In the genomic region with DNA sequence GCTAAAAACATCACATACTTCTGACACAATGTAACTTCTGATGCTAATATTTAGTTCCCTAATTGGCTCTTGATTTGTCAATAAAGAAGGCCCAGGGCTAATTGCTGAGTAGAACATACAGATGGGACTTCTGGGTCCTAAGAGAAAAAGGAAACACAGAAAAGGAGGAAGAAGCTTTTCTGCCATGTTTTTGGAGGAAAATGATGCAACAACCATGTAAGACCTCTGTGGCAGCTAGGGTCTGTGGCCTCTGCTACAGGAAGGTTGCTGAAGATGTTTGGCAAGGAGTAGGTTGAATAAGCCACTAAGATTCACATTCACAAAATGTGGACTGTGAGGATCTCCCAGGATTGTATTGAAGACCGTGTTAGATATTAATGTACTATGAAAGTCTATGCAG, we compare ENCODE assay signal across 29 mouse cellular contexts.
DNase-seq lines count a peak whose midpoint lies in the region; ATAC-seq and TF ChIP-seq lines count a peak whose summit lies in the region.
"Had no signal": no experiment of that assay in that cellular context is flagged by ENCODE, and none has a peak within 500 bp of the region (broad histone marks: within the 10 kb centered on the region; RNA-seq: fewer than 3 reads in every experiment).

No protein-coding gene starts in this region.

- no peak overlapping the region for H3ac ChIP-seq in myocyte (ENCODE audit: control insufficient read depth, insufficient read length)

- H3K9me3 ChIP-seq in liver, postnatal 0 days (ENCODE audit: low read length), result no peaks in the 10 kb centered on the region
- no peaks in the 10 kb centered on the region for H3K9me3 ChIP-seq in liver, embryonic 12.5 days (replicated peaks)
- H3K9me3 ChIP-seq: embryonic facial prominence, embryonic 10.5 days; embryonic facial prominence, embryonic 13.5 days; forebrain, embryonic 12.5 days; heart, embryonic 12.5 days; heart, embryonic 15.5 days; hindbrain, embryonic 10.5 days; hindbrain, embryonic 13.5 days; intestine, embryonic 15.5 days had no signal

- H3K4me1 ChIP-seq in liver, postnatal 0 days (ENCODE audit: insufficient read depth), result no peaks in the 10 kb centered on the region
- no peaks in the 10 kb centered on the region for H3K4me1 ChIP-seq in liver, embryonic 12.5 days
- H3K4me1 ChIP-seq: embryonic facial prominence, embryonic 10.5 days; embryonic facial prominence, embryonic 13.5 days; forebrain, embryonic 12.5 days; heart, embryonic 12.5 days; heart, embryonic 15.5 days; hindbrain, embryonic 10.5 days; intestine, embryonic 15.5 days had no signal

- TF ChIP-seq POLR2A in myocyte (IDR thresholded peaks at IDR 0.05; ENCODE audit: insufficient read length, low read depth), result no peak

- no peak for TF ChIP-seq CTCF in liver, postnatal 0 days (IDR thresholded peaks at IDR 0.05; ENCODE audit: low read depth)

- no peak for DNase-seq in liver, postnatal 0 days
- DNase-seq in adrenal gland, postnatal 25 days, result no peak
- DNase-seq in right cerebral cortex, postnatal 10 days (ENCODE audit: low spot score in 2 of 2), result no peak
- DNase-seq: adrenal gland, postnatal 10 days; cerebellum, adult 11 months; cerebellum, adult 2 months; cerebellum, adult 9-11 months; cerebellum, postnatal 25 days; gastrocnemius, adult 2 months; gastrocnemius, postnatal 14 days; heart, adult 18-20 months; heart, postnatal 10 days; heart, postnatal 36 days had no signal

- no peaks in the 10 kb centered on the region for H3K27me3 ChIP-seq in liver, postnatal 0 days (ENCODE audit: insufficient read depth, low read length)
- H3K27me3 ChIP-seq in liver, embryonic 12.5 days (replicated peaks), result no peaks in the 10 kb centered on the region
- H3K27me3 ChIP-seq in myocyte (ENCODE audit: control insufficient read depth, insufficient read depth, insufficient read length), result no peaks in the 10 kb centered on the region
- H3K27me3 ChIP-seq: embryonic facial prominence, embryonic 13.5 days; forebrain, embryonic 12.5 days; heart, embryonic 12.5 days; heart, embryonic 15.5 days; hindbrain, embryonic 13.5 days; intestine, embryonic 15.5 days; Patski had no signal

- peak; percentile 13; the same call in 1 of the 2 replicates for ATAC-seq in liver, postnatal 0 days
- ATAC-seq in liver, embryonic 12.5 days, result no peak
- peak; percentile 98 for ATAC-seq in granulocyte monocyte progenitor cell, adult 5-6 weeks (replicated peaks; ENCODE audit: poor library complexity, severe bottlenecking)
- ATAC-seq: CD4-positive, CD25-positive, alpha-beta regulatory T cell, adult 4 months; forebrain, embryonic 16.5 days; hindbrain, embryonic 16.5 days; intestine, embryonic 15.5 days; Patski had no signal

- no peak overlapping the region for H3K27ac ChIP-seq in liver, postnatal 0 days (ENCODE audit: low read depth)
- no peak overlapping the region for H3K27ac ChIP-seq in liver, embryonic 12.5 days
- H3K27ac ChIP-seq: embryonic facial prominence, embryonic 10.5 days; embryonic facial prominence, embryonic 13.5 days; forebrain, embryonic 12.5 days; gastrocnemius, adult 2 months; heart, embryonic 15.5 days; hindbrain, embryonic 10.5 days; hindbrain, embryonic 13.5 days; intestine, embryonic 15.5 days had no signal

- H3K4me3 ChIP-seq in liver, postnatal 0 days (ENCODE audit: low read depth, low read length), result no peak overlapping the region
- no peak overlapping the region for H3K4me3 ChIP-seq in liver, embryonic 12.5 days
- no peak overlapping the region for H3K4me3 ChIP-seq in myocyte
- H3K4me3 ChIP-seq: embryonic facial prominence, embryonic 10.5 days; embryonic facial prominence, embryonic 13.5 days; erythroblast, embryonic 14.5 days; forebrain, embryonic 12.5 days; gastrocnemius, adult 2 months; heart, embryonic 12.5 days; heart, embryonic 15.5 days; hindbrain, embryonic 10.5 days; hindbrain, embryonic 13.5 days; intestine, embryonic 15.5 days had no signal

- no peak overlapping the region for H3K4me2 ChIP-seq in liver, postnatal 0 days (ENCODE audit: low read depth, low read length)
- H3K4me2 ChIP-seq in liver, embryonic 12.5 days, result no peak overlapping the region
- no peak overlapping the region for H3K4me2 ChIP-seq in myocyte (ENCODE audit: low read depth)
- H3K4me2 ChIP-seq: embryonic facial prominence, embryonic 13.5 days; forebrain, embryonic 12.5 days; heart, embryonic 12.5 days; heart, embryonic 15.5 days; hindbrain, embryonic 13.5 days; intestine, embryonic 15.5 days had no signal

- H3K9ac ChIP-seq in liver, postnatal 0 days (replicated peaks), result no peak overlapping the region
- no peak overlapping the region for H3K9ac ChIP-seq in liver, embryonic 12.5 days
- H3K9ac ChIP-seq: embryonic facial prominence, embryonic 13.5 days; forebrain, embryonic 12.5 days; heart, embryonic 12.5 days; heart, embryonic 15.5 days; hindbrain, embryonic 13.5 days; intestine, embryonic 15.5 days had no signal

- 49% methylated on average over 1 of the region's 1 CpGs for WGBS in liver, postnatal 0 days (ENCODE audit: insufficient replicate concordance)
- whole genome bisulfite sequencing in liver, embryonic 12.5 days (ENCODE audit: insufficient replicate concordance), result 64% methylated on average over 1 of the region's 1 CpGs

- H3K79me2 ChIP-seq in myocyte (ENCODE audit: control insufficient read depth, insufficient read depth), result no peaks in the 10 kb centered on the region

- H3K36me3 ChIP-seq in liver, postnatal 0 days (replicated peaks; ENCODE audit: insufficient read depth, low read length), result no peaks in the 10 kb centered on the region
- no peaks in the 10 kb centered on the region for H3K36me3 ChIP-seq in liver, embryonic 12.5 days
- H3K36me3 ChIP-seq in myocyte (ENCODE audit: control insufficient read depth, insufficient read depth), result no peaks in the 10 kb centered on the region
- H3K36me3 ChIP-seq: embryonic facial prominence, embryonic 10.5 days; embryonic facial prominence, embryonic 13.5 days; forebrain, embryonic 12.5 days; heart, embryonic 12.5 days; heart, embryonic 15.5 days; hindbrain, embryonic 10.5 days; hindbrain, embryonic 13.5 days; intestine, embryonic 15.5 days had no signal

- TF ChIP-seq EP300 in liver, postnatal 0 days (IDR thresholded peaks at IDR 0.05; ENCODE audit: low read depth), result no peak

TF ChIP-seq in myocyte, 11 proteins besides CTCF, POLR2A, EP300 and RAD21:
- TF ChIP-seq E2F4 (IDR thresholded peaks at IDR 0.05; ENCODE audit: insufficient read depth), result no peak
- no peak for TF ChIP-seq TCF3 (IDR thresholded peaks at IDR 0.05; ENCODE audit: insufficient read length, low read depth)
- no peak for TF ChIP-seq REST (IDR thresholded peaks at IDR 0.05; ENCODE audit: insufficient read depth, insufficient read length)
- no peak for TF ChIP-seq TCF12 (IDR thresholded peaks at IDR 0.05; ENCODE audit: insufficient read depth, poor library complexity, severe bottlenecking)
- TF ChIP-seq CEBPB (IDR thresholded peaks at IDR 0.05; ENCODE audit: insufficient read depth, poor library complexity, severe bottlenecking), result peak; percentile 84; the same call in 1 of the 2 replicates
- no peak for TF ChIP-seq MAX (IDR thresholded peaks at IDR 0.05; ENCODE audit: low read depth)
- TF ChIP-seq MYOG (IDR thresholded peaks at IDR 0.05; ENCODE audit: control insufficient read depth in 1 of 3, insufficient read depth in 1 of 3, insufficient read length in 2 of 3, low read depth in 2 of 3), result no peak
- TF ChIP-seq POLR2AphosphoS2 (IDR thresholded peaks at IDR 0.05; ENCODE audit: insufficient read length, low read depth), result no peak
TF ChIP-seq in myocyte: peak in this region for 1.
